ENCODE assay signal across 10 mouse cellular contexts in the genomic region with DNA sequence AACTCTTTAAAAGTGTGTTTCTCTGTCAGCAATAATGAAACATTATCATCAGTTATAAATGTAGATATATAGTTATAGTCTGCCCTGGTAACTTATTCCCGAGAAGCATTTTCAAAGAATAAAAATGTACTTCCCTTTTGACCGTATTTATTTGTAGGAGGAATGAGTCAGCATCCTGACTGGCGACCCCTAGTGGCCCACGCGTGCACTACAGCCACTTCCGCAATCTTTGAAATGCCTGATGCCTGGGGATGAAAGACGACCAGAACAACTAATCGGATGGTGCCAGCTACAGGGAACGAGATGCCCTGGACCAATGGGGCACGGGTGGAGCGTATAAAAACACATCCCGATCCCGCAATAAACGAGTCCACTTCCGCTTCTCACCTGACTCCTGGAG.
DNase-seq lines count a peak whose midpoint lies in the region; ATAC-seq lines count a peak whose summit lies in the region.
"Had no signal": no experiment of that assay in that cellular context is flagged by ENCODE, and none has a peak within 500 bp of the region (broad histone marks: within the 10 kb centered on the region; RNA-seq: fewer than 3 reads in every experiment).

No protein-coding gene starts in this region.

- no peaks in the 10 kb centered on the region for H3K4me1 ChIP-seq in hindbrain, embryonic 10.5 days (replicated peaks)
- H3K4me1 ChIP-seq in hindbrain, embryonic 16.5 days (ENCODE audit: control insufficient read depth, insufficient read depth, low read depth, low read length), result no peaks in the 10 kb centered on the region

- no peak for ATAC-seq in hindbrain, embryonic 16.5 days
- ATAC-seq in CD4-positive, CD25-positive, alpha-beta regulatory T cell, adult 4 months, result peak; percentile 87

- DNase-seq in hindbrain, embryonic 10.5 days (ENCODE audit: low spot score), result peak; percentile 48
- peak; percentile 54 to 58 for DNase-seq in adrenal gland, postnatal 4 days (ENCODE audit: low spot score in 2 of 2)
- DNase-seq in frontal cortex, postnatal 25 days (ENCODE audit: low spot score in 2 of 2), result peak; percentile 38 to 48
- peak; percentile 83 to 85 for DNase-seq in kidney, postnatal 4 days
- DNase-seq in natural killer cell, adult 2 months (ENCODE audit: low spot score in 2 of 2), result peak; percentile 58 to 74
- peak; percentile 71 to 78 for DNase-seq in thymus, postnatal 36 days

- no peak overlapping the region for H3K27ac ChIP-seq in hindbrain, embryonic 10.5 days
- no peak overlapping the region for H3K27ac ChIP-seq in hindbrain, embryonic 16.5 days (ENCODE audit: low read depth, low read length)
- H3K27ac ChIP-seq: embryonic facial prominence, embryonic 12.5 days; limb, embryonic 13.5 days had no signal

- H3K4me3 ChIP-seq in hindbrain, embryonic 10.5 days, result no peak overlapping the region
- no peak overlapping the region for H3K4me3 ChIP-seq in hindbrain, embryonic 16.5 days (ENCODE audit: low read length)
- H3K4me3 ChIP-seq: embryonic facial prominence, embryonic 12.5 days; limb, embryonic 13.5 days had no signal

- no peak overlapping the region for H3K9ac ChIP-seq in hindbrain, embryonic 16.5 days (ENCODE audit: low read depth, low read length)
- H3K9ac ChIP-seq: embryonic facial prominence, embryonic 12.5 days; limb, embryonic 13.5 days had no signal

- H3K36me3 ChIP-seq in hindbrain, embryonic 10.5 days, result no peaks in the 10 kb centered on the region
- H3K36me3 ChIP-seq in hindbrain, embryonic 16.5 days (ENCODE audit: control insufficient read depth, insufficient read depth, low read length), result no peaks in the 10 kb centered on the region
- H3K36me3 ChIP-seq: embryonic facial prominence, embryonic 12.5 days; limb, embryonic 13.5 days had no signal

- no peaks in the 10 kb centered on the region for H3K27me3 ChIP-seq in hindbrain, embryonic 10.5 days (ENCODE audit: insufficient read depth, poor library complexity, severe bottlenecking)
- H3K27me3 ChIP-seq in hindbrain, embryonic 16.5 days (replicated peaks; ENCODE audit: control insufficient read depth, insufficient read depth, low read length), result no peaks in the 10 kb centered on the region
- H3K27me3 ChIP-seq: embryonic facial prominence, embryonic 12.5 days; limb, embryonic 13.5 days had no signal

- 63% methylated on average over 15 of the region's 15 CpGs for WGBS in hindbrain, embryonic 10.5 days
- 60% methylated on average over 15 of the region's 15 CpGs for WGBS in hindbrain, embryonic 16.5 days

- no peak overlapping the region for H3K4me2 ChIP-seq in hindbrain, embryonic 16.5 days (ENCODE audit: low read length)
- H3K4me2 ChIP-seq: embryonic facial prominence, embryonic 12.5 days; limb, embryonic 13.5 days had no signal

- no peaks in the 10 kb centered on the region for H3K9me3 ChIP-seq in hindbrain, embryonic 10.5 days
- no peaks in the 10 kb centered on the region for H3K9me3 ChIP-seq in hindbrain, embryonic 16.5 days (ENCODE audit: control insufficient read depth, low read length)
- H3K9me3 ChIP-seq: embryonic facial prominence, embryonic 12.5 days; limb, embryonic 13.5 days had no signal
